Mouse (Mus musculus) bone marrow, adult 2 months (tissue): ENCODE results near the gene Wdr41.

Source experiments
- CTCF ChIP-seq: fragments of 200-500 bp; IDR thresholded peaks from 2 replicates; pipeline ENCODE4 v1.5.1; 2011; ENCODE audit warnings: low read length, control low read depth; ENCODE audit not compliant: control insufficient read depth, insufficient read depth
- POLR2A ChIP-seq: fragments of 200-500 bp; IDR thresholded peaks from 2 replicates; pipeline ENCODE4 v1.6.1; 2011; ENCODE audit warnings: low read depth, mild to moderate bottlenecking, control low read depth, low read length, borderline replicate concordance; ENCODE audit not compliant: control insufficient read depth

GRCm38 (mm10) chr13:95034715-95035114 lies 58.6 kb downstream of the Wdr41 start:
- TF ChIP-seq POLR2A (no peak), CTCF (no peak)
